Mouse (Mus musculus) spleen, postnatal 36 days (tissue): Measurements from ENCODE around the gene Cage1.
A peak's percentile ranks its signal among the peaks of the same experiment; 100 is the strongest.

Experiments used
- DNase-seq, 2 experiments: peaks; one replicate each; pipeline ENCODE4 v3.0.0; 2022; ENCODE audit warnings: low spot score in 2 of 2, mixed read lengths in 1 of 2

Gene Cage1

GRCm38 (mm10) chr13:38010444-38010910 is 26.4 kb downstream of the Cage1 start:
- DNase-seq = peak; percentile 51 to 65

- peak; percentile 58 to 69 for DNase-seq
Observed at GRCm38 (mm10) chr13:38009721-38010408, 27.0 kb downstream of the Cage1 start.

DNA sequence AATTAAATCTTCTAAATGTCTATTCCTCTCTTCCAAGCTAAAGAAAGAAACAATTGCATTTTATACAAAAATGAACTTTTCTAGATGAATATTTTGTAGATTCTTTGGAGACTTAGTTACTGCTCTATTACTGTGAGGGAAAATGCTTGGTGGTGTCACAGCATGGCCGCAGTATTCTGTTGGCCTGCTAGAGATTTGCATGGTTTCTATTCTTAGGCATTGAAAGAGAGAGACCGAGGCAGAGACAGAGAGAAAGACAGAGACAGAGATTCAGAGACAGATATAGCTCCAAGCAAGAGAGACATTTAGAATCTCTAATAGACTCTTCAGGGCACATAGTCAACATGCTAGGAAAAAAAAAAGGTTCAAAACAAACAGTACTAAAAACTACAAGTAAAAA is 28.9 kb downstream of the Cage1 start:
- no peak for DNase-seq

- no peak for DNase-seq
Observed at GRCm38 (mm10) chr13:38002461-38002860, 34.4 kb downstream of the Cage1 start.

DNA sequence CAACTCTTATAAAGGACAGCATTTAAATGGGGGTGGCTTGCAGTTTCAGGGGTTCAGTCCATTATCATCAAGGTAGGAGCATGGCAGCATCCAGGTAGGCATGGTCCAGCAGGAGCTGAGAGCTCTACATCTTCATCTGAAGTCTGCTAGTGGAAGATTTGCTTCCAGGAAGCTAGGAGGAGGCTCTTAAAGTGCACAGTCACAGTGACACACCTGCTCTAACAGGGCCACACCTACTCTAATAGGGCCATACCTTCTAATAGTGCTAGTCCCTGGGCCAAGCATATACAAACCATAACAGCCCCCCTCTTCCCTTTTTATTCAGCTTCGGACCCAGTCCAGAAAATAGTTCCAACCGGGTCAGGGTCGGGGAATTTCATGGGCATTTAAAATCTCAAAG is 37.2 kb downstream of the Cage1 start:
- DNase-seq = no peak

- no peak for DNase-seq
Observed at GRCm38 (mm10) chr13:37994405-37994749, 42.5 kb downstream of the Cage1 start.

DNA sequence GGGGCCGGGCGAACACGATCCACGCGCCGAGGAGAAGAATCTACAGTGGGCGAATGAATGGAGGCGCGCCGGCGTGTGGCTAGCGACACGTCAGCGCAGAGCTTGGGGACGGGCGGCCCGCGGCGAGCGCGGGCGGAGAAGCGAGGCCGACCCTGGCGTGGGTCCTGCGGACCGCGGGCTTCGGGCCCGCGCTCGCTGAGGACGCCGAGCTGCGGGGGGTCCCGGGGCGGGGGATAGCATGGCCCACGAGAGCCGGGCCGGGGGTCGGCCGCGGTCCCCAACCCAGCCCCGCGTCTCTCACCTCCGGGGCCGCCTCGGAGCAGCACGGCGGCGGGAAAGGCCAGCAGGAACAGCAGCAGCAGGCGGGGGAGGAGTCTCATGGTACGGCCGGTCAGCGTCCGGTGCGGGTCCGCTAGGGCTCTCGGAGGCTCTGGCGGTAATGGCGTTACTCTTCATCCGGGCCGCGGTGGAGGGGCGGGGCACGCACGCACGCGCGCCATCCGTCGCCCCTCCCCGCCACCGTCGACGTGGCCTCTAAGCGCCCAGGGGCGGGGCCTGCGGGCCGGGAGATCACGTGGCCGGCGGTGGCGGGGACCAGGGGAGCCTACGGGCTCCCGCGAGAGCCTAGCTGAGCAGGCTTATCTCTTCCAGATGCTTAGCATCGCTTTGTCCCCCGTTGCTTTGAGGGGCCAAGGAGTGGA is 43.0 kb downstream of the Cage1 start, which contains the start of gene Ssr1:
TSS of gene Ssr1 (minus strand) at position 514 of the 701 bp plus-strand sequence.
- DNase-seq = peak; percentile 94 to 95

- no peak for DNase-seq
Observed at GRCm38 (mm10) chr13:37993376-37993703, 43.5 kb downstream of the Cage1 start.

DNA sequence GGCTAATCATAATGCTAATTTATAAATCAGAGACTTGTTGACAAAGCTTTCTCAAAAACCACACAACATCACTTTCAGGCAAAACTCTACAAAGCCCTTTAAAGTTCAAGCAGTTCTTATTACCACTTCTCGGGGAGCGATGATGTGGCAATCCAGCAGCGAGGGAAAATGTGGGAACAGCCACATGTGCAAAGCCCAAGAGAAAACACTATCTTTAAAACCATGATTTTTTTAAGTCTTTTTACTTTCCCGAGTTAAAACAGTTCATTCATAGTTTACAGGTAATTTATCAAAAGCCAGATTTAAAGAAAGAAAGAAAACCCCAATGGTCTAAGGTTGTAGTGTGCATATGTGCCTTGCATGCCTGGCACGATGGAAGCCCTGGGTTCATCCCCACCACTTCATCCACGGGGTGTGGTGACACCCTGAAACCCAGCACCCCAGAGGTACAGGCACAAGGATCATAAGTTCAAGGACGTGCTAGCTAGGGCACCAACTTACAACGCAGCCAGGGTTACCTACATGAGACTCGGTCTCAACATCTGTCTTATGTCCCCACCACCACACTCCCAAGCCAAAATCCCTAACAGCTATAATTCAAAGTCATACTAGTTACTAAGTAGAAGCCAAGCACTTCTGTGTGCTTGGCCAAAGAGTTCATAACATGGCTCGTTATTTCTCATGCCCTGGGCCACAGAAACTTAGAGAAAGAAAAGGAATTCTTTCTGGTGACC is 44.1 kb downstream of the Cage1 start:
- DNase-seq = no peak

DNA sequence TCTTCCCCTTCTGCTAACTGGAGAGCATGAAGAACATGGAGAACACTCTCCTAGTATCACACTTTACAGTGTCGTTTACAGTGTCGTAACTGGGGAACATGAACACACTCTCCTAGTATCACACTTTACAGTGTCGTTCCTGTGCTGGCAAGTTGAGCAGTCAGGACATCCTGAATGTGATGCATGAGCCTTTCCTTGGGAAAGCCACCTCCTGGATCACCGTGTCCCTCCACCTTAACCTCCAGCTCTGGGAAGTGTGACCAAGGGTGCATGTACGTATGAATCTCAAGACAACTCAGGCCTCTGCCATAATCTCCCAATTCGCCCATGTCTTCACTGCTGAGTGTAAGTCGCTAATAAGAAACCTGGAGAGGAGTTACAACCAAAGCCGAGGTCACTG is 47.2 kb downstream of the Cage1 start:
- DNase-seq = no peak

DNA sequence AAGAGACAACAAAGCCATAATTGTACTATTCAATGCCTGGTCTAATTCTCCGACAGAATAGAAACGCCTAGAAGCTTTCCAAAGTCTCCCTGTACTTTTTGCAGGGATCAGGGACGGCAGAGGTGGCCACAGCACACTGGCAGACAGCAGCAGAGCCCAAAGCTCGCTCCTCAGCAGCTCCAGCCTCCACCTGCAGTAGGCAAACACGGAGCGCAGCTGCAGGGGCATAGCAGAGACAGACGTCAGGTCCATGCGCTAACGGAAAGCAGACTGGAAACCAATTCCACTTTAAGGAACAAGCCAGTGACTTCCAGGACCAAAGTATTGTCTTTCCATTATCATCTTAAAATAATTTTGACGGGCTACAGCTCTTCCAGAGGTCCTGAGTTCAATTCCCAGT is 50.7 kb downstream of the Cage1 start:
- no peak for DNase-seq

GRCm38 (mm10) chr13:37981063-37981462 is 55.8 kb downstream of the Cage1 start:
- no peak for DNase-seq

- no peak for DNase-seq
Observed at GRCm38 (mm10) chr13:37980346-37980745, 56.5 kb downstream of the Cage1 start.

DNA sequence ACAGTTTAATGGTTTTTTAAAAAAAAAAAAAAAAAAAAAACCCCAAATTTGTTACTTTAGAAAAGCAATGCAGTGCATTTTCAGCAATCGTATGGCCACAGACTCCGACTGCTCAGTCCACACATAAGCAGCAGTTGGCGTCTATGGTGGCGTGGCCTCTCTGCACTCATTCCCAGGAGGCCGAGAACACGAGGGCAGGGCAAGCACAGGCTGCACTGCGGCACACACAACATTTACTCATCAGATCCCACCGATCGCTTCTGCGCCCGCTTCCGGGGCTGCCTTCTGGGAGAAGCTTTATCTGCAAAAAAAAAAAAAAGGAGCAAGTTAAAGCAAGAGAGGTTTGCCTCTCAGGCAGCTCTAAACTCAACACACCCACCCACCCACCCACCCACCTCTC is 57.4 kb downstream of the Cage1 start:
- no peak for DNase-seq

DNA sequence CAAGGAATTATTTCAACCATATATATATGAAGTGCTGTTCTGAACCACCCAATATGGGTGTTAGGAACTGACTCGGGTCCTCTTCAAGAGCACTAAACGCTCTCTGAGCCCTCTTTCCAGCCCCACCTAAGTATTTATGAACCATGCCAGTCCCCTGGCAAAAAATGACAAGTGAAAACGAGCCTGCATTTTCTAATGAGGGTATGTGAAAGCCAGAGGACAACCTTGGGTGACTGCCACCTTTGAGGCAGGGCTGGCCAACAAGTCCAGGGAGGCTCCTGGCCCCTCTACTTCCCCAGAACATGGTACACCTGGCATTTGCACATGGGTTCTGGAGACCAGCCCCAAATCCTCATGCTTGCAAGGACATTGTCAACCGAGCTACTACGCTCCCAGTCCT is 62.1 kb downstream of the Cage1 start:
- no peak for DNase-seq

DNA sequence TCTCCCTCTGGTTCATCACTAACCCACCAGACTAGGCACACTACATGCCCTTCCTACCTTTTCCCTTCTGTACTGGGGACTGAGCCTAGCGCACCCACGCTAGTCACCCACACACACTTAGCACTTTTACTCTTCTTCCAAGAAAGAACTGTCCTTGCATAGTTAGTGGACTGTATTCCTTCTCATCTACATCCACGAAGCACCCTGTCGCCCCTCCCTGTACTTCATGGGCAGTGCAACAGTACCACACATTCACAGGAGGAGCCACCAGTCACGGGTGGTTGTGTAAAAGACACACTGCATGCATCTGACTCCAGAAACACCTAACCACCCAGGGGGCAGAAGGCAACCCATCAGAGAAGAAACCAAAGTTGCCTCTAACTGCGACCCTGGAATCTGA is 62.8 kb downstream of the Cage1 start:
- no peak for DNase-seq

- DNase-seq = no peak
Observed at GRCm38 (mm10) chr13:37970887-37971530, 65.9 kb downstream of the Cage1 start.

GRCm38 (mm10) chr13:37969988-37970387 is 66.9 kb downstream of the Cage1 start:
- DNase-seq = no peak

GRCm38 (mm10) chr13:37969337-37969736 is 67.5 kb downstream of the Cage1 start:
- peak; percentile 70 to 74 for DNase-seq

GRCm38 (mm10) chr13:37967565-37967964 is 69.3 kb downstream of the Cage1 start:
- DNase-seq = no peak

GRCm38 (mm10) chr13:37967052-37967437 is 69.8 kb downstream of the Cage1 start:
- DNase-seq = no peak
